Mouse (Mus musculus): ENCODE results near the gene Kctd12.

- TF ChIP-seq CTCF (IDR thresholded peaks at IDR 0.05 in 2 of 3, conservative IDR thresholded peaks at IDR 0.05 in 1 of 3; ENCODE audit: control insufficient read depth in 1 of 3, insufficient read depth in 1 of 3, low read depth in 2 of 3, low read length in 3 of 3, poor library complexity in 1 of 3, severe bottlenecking in 1 of 3) = no peak
- TF ChIP-seq HCFC1 (IDR thresholded peaks at IDR 0.05; ENCODE audit: low read depth, low read length) = no peak
- TF ChIP-seq POLR2A (IDR thresholded peaks at IDR 0.05; ENCODE audit: control insufficient read depth in 1 of 2, insufficient read depth in 1 of 2, low read depth in 1 of 2, low read length in 2 of 2, poor library complexity in 1 of 2) = no peak
- no peak for TF ChIP-seq EP300 (IDR thresholded peaks at IDR 0.05; ENCODE audit: low read depth in 1 of 2, low read length in 2 of 2)
- no peak for TF ChIP-seq POLR2AphosphoS5 (IDR thresholded peaks at IDR 0.05; ENCODE audit: borderline replicate concordance, low read depth, low read length)
These were observed 16.6 kb downstream of the Kctd12 start for GRCm38 (mm10) chr14:102965841-102966240.
